Mouse (Mus musculus): ENCODE results near the gene Tspan5.

The Tspan5 gene

GRCm38 (mm10) chr3:138744030-138744774 lies 2.2 kb downstream of the Tspan5 start:
- no peak for DNase-seq (ENCODE audit: low spot score in 2 of 2)

GRCm38 (mm10) chr3:138745091-138745490 lies 3.1 kb downstream of the Tspan5 start:
- no peak for DNase-seq (ENCODE audit: low spot score in 2 of 2)

GRCm38 (mm10) chr3:138745596-138745995 lies 3.6 kb downstream of the Tspan5 start:
- no peak for DNase-seq (ENCODE audit: low spot score in 2 of 2)

- DNase-seq (ENCODE audit: low spot score in 2 of 2), result no peak
Measured at GRCm38 (mm10) chr3:138746556-138746955, 4.6 kb downstream of the Tspan5 start.

- DNase-seq (ENCODE audit: low spot score in 2 of 2), result no peak
Measured at GRCm38 (mm10) chr3:138747035-138747434, 5.0 kb downstream of the Tspan5 start.

- no peak for DNase-seq (ENCODE audit: low spot score in 2 of 2)
Measured at GRCm38 (mm10) chr3:138747985-138748384, 6.0 kb downstream of the Tspan5 start.

GRCm38 (mm10) chr3:138749645-138750044 lies 7.7 kb downstream of the Tspan5 start:
- DNase-seq (ENCODE audit: low spot score in 2 of 2), result no peak

- no peak for DNase-seq (ENCODE audit: low spot score in 2 of 2)
Measured at GRCm38 (mm10) chr3:138751328-138751727, 9.3 kb downstream of the Tspan5 start.

GRCm38 (mm10) chr3:138752056-138752455 lies 10.1 kb downstream of the Tspan5 start:
- no peak for DNase-seq (ENCODE audit: low spot score in 2 of 2)

- no peak for DNase-seq (ENCODE audit: low spot score in 2 of 2)
Measured at GRCm38 (mm10) chr3:138752769-138753168, 10.8 kb downstream of the Tspan5 start.

- DNase-seq (ENCODE audit: low spot score in 2 of 2), result no peak
Measured at GRCm38 (mm10) chr3:138753182-138753885, 11.3 kb downstream of the Tspan5 start.

- no peak for DNase-seq (ENCODE audit: low spot score in 2 of 2)
Measured at GRCm38 (mm10) chr3:138754328-138754727, 12.3 kb downstream of the Tspan5 start.

- no peak for DNase-seq (ENCODE audit: low spot score in 2 of 2)
Measured at GRCm38 (mm10) chr3:138757283-138757682, 15.3 kb downstream of the Tspan5 start.

GRCm38 (mm10) chr3:138759968-138760684 lies 18.1 kb downstream of the Tspan5 start:
- no peak for DNase-seq (ENCODE audit: low spot score in 2 of 2)

- DNase-seq (ENCODE audit: low spot score in 2 of 2), result no peak
Measured at GRCm38 (mm10) chr3:138760685-138761119, 18.7 kb downstream of the Tspan5 start.

- DNase-seq (ENCODE audit: low spot score in 2 of 2), result no peak
Measured at GRCm38 (mm10) chr3:138761531-138761930, 19.5 kb downstream of the Tspan5 start.

- no peak for DNase-seq (ENCODE audit: low spot score in 2 of 2)
Measured at GRCm38 (mm10) chr3:138763941-138764340, 21.9 kb downstream of the Tspan5 start.

GRCm38 (mm10) chr3:138764782-138765181 lies 22.8 kb downstream of the Tspan5 start:
- no peak for DNase-seq (ENCODE audit: low spot score in 2 of 2)

- DNase-seq (ENCODE audit: low spot score in 2 of 2), result no peak
Measured at GRCm38 (mm10) chr3:138767034-138767433, 25.0 kb downstream of the Tspan5 start.

- DNase-seq (ENCODE audit: low spot score in 2 of 2), result no peak
Measured at GRCm38 (mm10) chr3:138768541-138769093, 26.6 kb downstream of the Tspan5 start.

- DNase-seq (ENCODE audit: low spot score in 2 of 2), result no peak
Measured at GRCm38 (mm10) chr3:138770650-138771331, 28.8 kb downstream of the Tspan5 start.

All from frontal cortex, postnatal 10 days (tissue).